Mouse (Mus musculus): Measurements from ENCODE around the gene Slc26a9.
"Not testable (repeated sequence)": the region's sequence is repeated elsewhere in the genome, so short reads cannot be mapped to it uniquely, and the experiment has no call there.

The Slc26a9 gene

GRCm38 (mm10) chr1:131769296-131769695 is 25.5 kb downstream of the Slc26a9 start:
- no peak for DNase-seq (ENCODE audit: low read depth)

- no peak for DNase-seq (ENCODE audit: low read depth)
These were observed 26.8 kb downstream of the Slc26a9 start for GRCm38 (mm10) chr1:131770656-131771055.

- DNase-seq (ENCODE audit: low read depth) = no peak
These were observed 27.6 kb downstream of the Slc26a9 start for GRCm38 (mm10) chr1:131771440-131771839.

GRCm38 (mm10) chr1:131794591-131794990 is 50.8 kb downstream of the Slc26a9 start:
- no peak for DNase-seq (ENCODE audit: low read depth)

GRCm38 (mm10) chr1:131795171-131795570 is 51.3 kb downstream of the Slc26a9 start:
- no peak for DNase-seq (ENCODE audit: low read depth)

- DNase-seq (ENCODE audit: low read depth) = no peak
These were observed 53.5 kb downstream of the Slc26a9 start, which contains the start of gene Pm20d1 for GRCm38 (mm10) chr1:131797202-131797909. TSS of gene Pm20d1 (plus strand) at chr1:131797381.

- DNase-seq (ENCODE audit: low read depth) = no peak
These were observed 56.2 kb downstream of the Slc26a9 start for GRCm38 (mm10) chr1:131800001-131800400.

- DNase-seq (ENCODE audit: low read depth) = no peak
These were observed 57.2 kb downstream of the Slc26a9 start for GRCm38 (mm10) chr1:131801071-131801470.

GRCm38 (mm10) chr1:131802652-131803051 is 58.8 kb downstream of the Slc26a9 start:
- DNase-seq (ENCODE audit: low read depth) = no peak

- DNase-seq (ENCODE audit: low read depth) = no peak
These were observed 60.3 kb downstream of the Slc26a9 start for GRCm38 (mm10) chr1:131804166-131804565.

- no peak for DNase-seq (ENCODE audit: low read depth)
These were observed 65.2 kb downstream of the Slc26a9 start for GRCm38 (mm10) chr1:131808986-131809385.

GRCm38 (mm10) chr1:131809651-131810050 is 65.8 kb downstream of the Slc26a9 start:
- DNase-seq (ENCODE audit: low read depth) = no peak

- DNase-seq (ENCODE audit: low read depth) = no peak
These were observed 67.6 kb downstream of the Slc26a9 start for GRCm38 (mm10) chr1:131811393-131811792.

- DNase-seq (ENCODE audit: low read depth) = no peak
These were observed 68.2 kb downstream of the Slc26a9 start for GRCm38 (mm10) chr1:131812006-131812405.

- DNase-seq (ENCODE audit: low read depth) = no peak
These were observed 68.9 kb downstream of the Slc26a9 start for GRCm38 (mm10) chr1:131812631-131813295.

GRCm38 (mm10) chr1:131813731-131814130 is 69.9 kb downstream of the Slc26a9 start:
- DNase-seq (ENCODE audit: low read depth) = no peak

GRCm38 (mm10) chr1:131814191-131814590 is 70.4 kb downstream of the Slc26a9 start:
- DNase-seq (ENCODE audit: low read depth) = peak; percentile 56

GRCm38 (mm10) chr1:131816886-131817285 is 73.1 kb downstream of the Slc26a9 start:
- no peak for DNase-seq (ENCODE audit: low read depth)

GRCm38 (mm10) chr1:131820353-131820752 is 76.5 kb downstream of the Slc26a9 start:
- DNase-seq (ENCODE audit: low read depth) = not testable (repeated sequence)

GRCm38 (mm10) chr1:131820887-131821328 is 77.1 kb downstream of the Slc26a9 start:
- peak; percentile 70 for DNase-seq (ENCODE audit: low read depth)
